Mouse (Mus musculus) liver, embryonic 14.5 days (tissue): ENCODE measurements at regions not wholly inside any gene's neighbourhood (a gene's known extent, or its start where the extent isn't known, plus 50 kb on each side); places are given as distances from the start of the nearest gene placed in this dataset.

Experiments
- CTCF ChIP-seq: IDR thresholded peaks from 2 replicates; pipeline ENCODE4 v1.5.1; 2016; ENCODE audit warnings: antibody characterized with exemption, low read depth, control low read depth
- EP300 ChIP-seq: IDR thresholded peaks from 2 replicates; pipeline ENCODE4 v1.6.1; 2016; ENCODE audit warnings: antibody characterized with exemption, low read depth

GRCm38 (mm10) chr1:137541453-137541852 lies 581.2 kb upstream of the Nr5a2 start:
- TF ChIP-seq CTCF (no peak), EP300 (no peak)
